Mouse (Mus musculus) heart, postnatal 4 days (tissue): ENCODE data around the gene Kif18b. TPM values are rescaled to one million over a fixed set of nuclear protein-coding genes. Genes with fewer than 3 reads are reported as not detected.
A peak's percentile ranks its signal among the peaks of the same experiment; 100 is the strongest.

ENCODE experiments used
- DNase-seq: peaks from one replicate; pipeline ENCODE4 v3.0.0; 2021
- total RNA-seq, 2 experiments: library from RNA; stranded (reverse); gene quantifications; 2 replicates each; pipeline ENCODE4 v1.2.3; 2021

The Kif18b gene
- total RNA-seq = 10 to 100 TPM; 16.7 to 17.8 TPM

GRCm38 (mm10) chr11:102924557-102925350 is at the start of gene Kif18b:
Gene Kif18b (minus strand): TSS chr11:102925124.
- peak; percentile 97 for DNase-seq

GRCm38 (mm10) chr11:102972326-102972725 is 47.4 kb upstream of the Kif18b start:
- DNase-seq = no peak

DNA sequence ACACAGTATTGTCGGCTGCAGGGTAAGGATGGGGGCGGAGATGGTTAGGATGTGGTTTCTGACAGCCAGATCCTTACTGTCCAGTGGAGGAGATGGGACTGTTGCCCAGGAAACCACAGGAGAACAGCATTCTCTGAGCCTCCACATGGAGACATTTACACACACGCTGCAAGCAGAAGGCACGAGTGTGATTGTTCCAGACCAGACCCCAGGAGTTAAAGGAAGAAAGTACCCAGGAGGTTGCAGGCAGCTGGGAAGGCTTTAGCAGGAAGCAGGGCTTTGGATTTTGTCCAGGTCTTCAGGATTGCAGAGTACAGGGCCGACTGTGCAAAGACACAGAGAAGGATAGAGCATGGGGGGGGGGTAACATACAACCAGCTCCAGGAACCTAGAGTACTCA is 46.7 kb upstream of the Kif18b start:
- no peak for DNase-seq

- DNase-seq = no peak
These were observed 39.7 kb upstream of the Kif18b start for GRCm38 (mm10) chr11:102964547-102965091.

DNA sequence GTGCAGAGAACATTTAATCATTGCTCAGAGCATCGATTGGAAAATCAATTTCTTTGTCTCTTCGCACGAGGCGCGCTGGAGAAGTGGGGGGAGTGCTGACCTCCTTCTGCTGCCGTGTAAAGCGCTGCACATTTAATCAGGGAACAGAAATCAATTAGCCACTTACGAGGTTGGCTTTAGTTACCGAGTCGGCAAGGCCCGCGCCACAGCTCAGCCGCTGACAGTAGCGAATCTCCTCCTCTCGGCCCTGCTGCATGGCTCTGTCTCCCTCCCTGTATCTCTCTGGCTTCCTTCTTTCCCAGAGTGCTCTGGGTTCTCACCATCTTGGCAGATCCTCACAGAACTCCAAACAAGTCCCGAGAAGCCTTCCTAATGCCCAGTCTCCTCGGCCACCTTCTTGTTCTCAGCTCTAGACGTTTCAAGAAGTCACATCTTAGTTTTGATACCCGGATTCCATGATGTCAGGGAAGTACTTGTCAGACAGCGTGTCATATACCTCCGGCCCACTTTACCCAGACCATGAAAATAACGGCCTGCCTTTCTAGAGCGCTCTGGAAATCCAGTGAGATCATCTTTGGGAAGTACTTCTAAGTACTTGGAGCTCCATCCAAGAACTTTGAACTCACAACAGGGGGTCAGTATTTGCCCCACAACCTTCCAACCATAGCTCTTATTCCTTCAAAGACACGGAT is 39.1 kb upstream of the Kif18b start:
- DNase-seq = no peak

DNA sequence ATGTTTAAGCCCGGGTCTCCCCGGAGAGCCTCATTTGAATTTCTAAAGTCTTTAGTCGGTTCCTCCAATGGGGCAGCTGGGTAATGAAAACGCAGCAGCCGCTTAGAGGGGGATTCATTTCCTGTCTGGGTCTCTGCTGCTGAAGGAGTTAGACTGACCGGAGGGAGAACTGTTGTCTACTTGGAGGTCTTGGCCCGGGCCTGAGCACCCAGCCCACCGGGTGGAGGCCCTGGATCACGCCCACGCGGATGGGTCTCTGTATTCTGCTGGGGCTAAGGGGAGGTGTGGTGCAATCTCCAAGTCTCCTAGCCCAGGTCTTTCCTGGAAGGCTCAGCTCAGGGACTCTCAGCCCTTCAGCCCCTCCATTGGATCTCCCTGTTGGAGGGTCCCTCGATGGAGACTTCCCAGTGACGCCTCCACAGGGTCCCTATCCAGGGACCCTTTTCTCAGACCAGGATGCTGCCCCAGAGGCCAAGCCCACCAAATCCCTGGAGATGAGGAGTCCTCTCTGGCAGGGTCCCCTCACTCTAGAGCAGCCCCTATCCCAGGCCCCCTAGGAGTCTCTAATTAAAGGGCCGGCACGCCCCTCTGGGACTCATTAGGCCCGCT is 38.4 kb upstream of the Kif18b start:
- DNase-seq = no peak

DNA sequence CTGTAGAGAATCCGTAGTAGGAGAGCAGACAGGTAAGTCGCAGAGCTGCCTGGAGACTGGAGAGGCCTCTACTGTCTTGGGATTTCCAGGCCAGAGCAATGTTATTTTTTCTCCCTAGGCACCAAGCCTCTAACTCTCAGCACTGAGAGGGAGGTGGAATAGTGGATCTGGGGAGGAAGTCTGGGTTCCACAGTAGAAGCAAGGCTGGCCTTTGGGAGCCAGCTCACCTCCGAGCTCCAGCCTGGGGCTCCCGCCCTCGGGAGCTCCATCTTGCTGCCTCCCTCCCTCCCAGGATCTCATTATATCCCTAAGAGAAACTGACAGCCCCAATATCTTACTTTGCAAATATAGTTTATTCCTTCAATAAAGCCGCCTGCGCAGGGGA is 37.9 kb upstream of the Kif18b start:
- no peak for DNase-seq

- DNase-seq = no peak
These were observed 36.2 kb upstream of the Kif18b start for GRCm38 (mm10) chr11:102961082-102961481.

DNA sequence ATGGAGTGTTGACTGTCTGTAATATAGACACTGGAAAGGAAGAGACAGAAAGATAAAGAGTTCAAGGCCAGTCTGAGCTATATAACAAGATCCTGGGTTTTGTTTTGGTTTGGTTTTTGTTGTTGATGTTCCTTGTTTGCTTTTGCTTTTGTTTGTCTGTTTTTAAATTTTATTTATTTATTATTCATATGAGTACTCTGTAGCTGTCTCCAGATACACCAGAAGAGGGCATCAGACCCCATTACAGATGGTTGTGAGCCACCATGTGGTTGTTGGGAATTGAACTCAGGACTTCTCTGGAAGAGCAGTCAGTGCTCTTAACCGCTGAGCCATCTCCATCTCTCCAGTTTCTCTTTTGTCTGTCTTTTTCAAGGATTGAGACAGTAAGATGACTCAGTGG is 33.9 kb upstream of the Kif18b start:
- DNase-seq = no peak

- no peak for DNase-seq
These were observed 33.5 kb upstream of the Kif18b start for GRCm38 (mm10) chr11:102958431-102958830.

DNA sequence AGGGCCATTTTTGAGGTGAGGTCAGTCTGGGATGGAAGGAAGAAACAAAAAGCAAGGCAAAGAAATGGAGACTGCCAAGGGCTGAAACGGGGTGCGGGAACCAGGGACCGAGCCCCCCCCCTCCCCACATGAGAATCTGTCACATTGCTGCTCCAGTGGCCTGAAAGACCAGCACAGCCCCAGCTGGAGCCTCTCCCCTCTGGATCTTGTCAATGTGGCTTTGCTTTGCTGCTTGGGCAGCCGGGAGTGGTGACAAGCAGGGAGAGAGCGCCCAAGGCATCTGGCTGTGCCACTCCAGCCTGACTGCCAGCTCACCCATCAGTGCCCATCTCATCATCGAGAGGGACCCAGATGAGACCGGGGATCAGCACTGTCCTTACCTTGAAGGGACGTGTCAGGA is 32.8 kb upstream of the Kif18b start:
- DNase-seq = no peak

DNA sequence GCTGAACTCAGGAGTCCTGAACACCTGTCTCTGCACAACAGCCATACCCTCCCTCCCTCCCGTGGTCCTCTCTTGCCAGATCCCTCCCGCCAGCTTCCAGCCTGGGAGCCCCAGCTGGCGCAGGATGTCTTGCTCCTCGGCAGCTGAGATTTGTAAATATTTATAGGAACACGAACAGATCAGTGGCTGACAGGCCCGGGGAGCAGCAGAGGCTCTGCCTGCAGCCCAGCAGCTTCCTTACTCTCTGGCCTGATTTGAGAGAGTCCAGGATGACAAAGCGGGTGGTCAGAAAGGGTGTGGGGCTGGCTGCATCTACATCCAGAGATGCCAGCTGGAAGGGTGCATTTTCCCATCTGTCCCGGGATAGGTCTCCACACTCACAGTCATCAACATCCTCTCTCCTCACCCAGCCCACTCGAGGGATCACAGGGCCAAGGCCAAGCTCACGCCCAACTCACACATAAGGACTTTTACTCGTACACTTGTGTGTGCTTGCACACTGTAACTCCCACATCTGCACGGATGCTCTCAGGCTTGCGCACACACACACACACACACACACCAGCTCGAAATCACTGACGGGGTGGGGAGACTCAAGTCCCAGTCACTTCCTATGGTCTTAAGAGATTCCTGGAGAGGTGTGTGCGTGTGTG is 32.2 kb upstream of the Kif18b start:
- DNase-seq = peak; percentile 30

DNA sequence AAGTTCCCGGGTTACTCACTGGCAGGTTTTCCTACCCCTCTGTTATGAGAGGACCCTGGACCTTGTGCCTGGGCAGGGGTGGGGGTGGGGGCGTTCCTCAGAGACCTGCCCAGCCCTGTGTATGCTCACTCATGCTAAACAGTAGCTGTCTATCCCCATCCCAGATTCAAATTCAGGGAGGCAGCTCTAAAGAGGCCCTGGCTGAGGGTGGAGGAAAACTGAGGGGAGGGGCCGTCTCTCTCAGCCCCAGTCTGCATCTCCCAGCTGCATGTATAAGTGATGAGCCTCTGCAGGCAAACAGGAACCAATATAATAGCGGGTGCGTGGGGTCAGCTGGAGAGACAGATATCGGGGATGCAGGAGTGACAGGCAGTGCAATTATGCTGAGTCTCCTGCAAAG is 28.0 kb upstream of the Kif18b start:
- no peak for DNase-seq

DNA sequence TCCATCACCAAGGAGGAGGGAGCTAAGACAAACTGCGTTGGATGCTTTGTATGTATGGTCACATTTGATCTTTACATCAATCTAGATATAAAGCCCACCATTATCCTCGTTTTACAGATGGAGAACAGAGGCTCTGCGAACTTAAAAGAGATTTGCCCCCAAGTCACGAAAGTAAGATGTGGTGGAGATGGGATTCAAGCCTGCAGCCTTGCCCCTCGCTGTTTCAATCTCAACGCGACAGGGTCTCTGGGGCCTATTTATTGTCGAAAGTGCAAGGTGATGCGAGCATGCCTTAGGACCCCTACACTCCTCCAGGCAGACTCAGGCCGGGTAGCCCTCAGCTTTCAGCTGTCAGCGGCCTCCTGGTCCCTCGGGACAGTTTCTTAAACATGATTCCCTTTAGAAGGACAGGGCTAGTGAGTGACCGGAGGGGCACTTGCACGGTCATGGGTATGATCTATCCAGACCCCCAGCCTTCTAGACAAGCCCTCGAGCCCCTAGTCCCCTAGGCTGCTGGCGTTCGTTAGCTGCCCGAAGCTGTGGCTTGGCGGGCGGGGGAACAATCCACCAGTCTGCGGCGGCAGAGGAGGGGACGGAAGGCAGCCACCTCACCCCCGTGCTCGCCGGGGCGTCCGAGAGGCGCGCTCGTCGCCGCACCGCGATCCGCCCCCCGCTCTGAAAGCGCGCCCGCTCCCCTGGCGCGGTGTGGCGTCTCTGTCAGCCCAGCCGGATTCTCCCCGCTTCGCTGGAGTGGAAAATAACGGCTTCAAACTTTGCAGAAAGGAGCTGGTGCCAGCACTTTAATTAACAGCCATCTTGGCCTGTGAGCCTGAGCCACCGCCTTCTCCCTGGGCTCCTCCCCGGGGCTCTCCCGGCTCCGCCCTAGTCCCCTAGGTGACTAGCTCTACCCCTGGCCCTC is 23.4 kb upstream of the Kif18b start:
- DNase-seq = peak; percentile 60

DNA sequence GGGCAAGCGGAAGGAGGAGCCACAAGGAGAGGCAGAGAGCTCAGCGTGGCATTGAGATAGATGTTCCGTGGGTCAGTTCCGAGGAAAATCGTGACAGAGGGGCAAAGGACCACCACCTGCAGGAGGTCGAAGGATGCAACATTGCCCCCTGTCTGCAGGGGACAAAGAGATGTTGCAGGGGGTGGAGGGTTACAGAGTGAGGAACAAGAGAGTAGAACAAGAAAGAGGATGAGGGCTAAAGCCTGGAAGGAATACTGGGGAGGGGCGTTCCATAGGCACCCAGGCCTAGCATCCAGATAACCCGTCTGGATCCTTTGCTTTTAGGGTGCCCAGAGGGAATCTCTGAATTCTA is 22.0 kb upstream of the Kif18b start:
- DNase-seq = no peak

DNA sequence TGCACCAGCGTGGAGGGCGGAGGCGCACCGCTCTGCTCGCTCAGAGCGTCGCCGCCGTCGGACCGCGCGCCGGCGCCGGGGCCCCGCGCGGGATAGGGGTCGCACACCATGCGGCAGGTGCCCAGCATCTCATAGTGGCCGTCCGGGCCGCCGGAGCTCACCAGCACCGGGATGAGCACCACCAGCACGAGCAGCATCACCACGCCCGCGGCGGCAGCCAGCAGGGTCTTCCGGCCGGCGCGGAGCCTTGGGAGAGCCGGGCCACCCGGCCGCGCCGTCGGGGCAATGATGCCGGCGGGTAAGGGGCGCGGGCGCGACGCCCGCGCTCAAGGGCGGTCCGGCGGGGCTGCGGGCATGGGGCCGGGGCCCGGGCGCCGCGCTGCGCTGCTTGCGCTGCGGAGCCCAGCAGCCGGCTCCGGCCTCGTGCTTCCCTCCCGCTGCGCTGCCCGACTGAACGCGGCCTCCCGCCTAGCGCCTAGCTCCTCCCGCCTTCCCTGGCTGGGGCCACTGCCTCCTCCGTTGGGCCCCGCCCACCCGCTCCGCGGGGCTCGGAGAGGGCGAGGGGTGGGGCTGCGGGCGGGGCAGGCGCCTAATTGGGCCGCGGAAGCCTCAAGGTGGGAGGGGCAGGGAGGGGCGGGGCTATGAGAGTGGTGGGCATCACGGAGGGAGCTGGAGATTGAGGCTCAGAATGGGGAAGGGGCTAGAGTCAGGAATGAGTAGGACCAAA is 21.5 kb upstream of the Kif18b start, which contains the start of gene C1ql1:
Gene C1ql1 (minus strand): TSS at position 424 of the 727 bp plus-strand sequence.
- DNase-seq = peak; percentile 89

GRCm38 (mm10) chr11:102945306-102946264 is 20.7 kb upstream of the Kif18b start:
- no peak for DNase-seq

DNA sequence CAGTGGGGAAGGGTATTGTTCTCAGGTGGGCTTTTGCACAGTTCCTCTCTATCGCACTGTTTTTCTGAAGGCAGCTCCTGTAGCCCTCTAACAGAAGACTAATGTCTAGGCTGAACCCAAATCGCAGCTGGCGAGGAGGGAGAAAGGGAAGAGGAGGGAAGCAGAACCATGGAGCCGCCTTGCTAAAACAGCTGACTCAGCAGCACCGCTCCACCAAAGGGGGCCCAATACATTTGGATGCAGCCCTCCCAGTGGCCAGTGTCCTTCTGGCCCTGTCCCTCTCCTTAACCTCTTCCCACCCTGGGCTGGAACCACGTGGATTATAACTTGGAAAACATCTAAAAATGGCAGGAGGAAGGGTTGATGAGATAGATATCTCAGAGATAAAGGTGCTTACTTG is 16.3 kb upstream of the Kif18b start:
- no peak for DNase-seq

DNA sequence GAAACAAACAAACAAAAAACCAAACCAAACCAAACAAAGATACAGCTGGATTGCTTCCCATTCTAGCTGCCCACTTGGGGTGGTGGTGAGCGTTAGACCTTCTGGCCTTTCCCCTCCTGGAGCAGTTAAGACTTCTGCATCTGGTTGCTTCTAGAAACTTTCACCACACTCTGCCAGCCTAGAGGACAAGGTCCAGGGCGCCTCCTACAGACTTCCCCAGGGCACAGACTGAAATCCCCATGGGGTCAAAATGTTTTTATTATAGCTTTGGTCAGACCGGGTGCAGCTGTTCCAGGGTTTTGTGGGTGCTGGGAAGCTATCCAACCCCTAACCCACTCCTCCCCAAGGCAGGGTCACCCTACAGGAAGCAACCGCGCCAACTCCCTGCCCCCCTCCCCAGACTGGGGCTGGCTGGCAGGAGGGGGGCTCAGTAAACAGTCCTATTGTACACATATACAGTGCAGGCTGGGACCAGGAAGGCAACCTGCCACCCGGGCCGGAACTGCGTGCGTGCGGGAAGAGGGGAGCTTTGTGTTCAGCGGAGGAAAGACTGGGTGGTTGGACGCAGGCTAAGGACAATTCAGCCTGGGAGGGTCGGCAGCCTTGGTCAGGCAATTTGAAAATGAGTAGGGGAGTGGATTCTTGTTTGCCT is 14.2 kb upstream of the Kif18b start:
- no peak for DNase-seq
